In genomic region chr11:75136666-75137398, GRCm38 (mm10) we compare ENCODE assay signal across 7 mouse cellular contexts. TPM values are rescaled to one million over a fixed set of nuclear protein-coding genes. Genes with fewer than 3 reads are reported as not detected.
DNase-seq lines count a peak whose midpoint lies in the region; ATAC-seq and TF ChIP-seq lines count a peak whose summit lies in the region.

No protein-coding gene starts in this region.

- peak; percentile 50 for DNase-seq in CD4-positive, CD25-positive, alpha-beta regulatory T cell, adult 2 months (ENCODE audit: low read depth, low spot score)
- DNase-seq in adipocyte (ENCODE audit: low spot score) = peak; percentile 45
- peak; percentile 43 for DNase-seq in heart, postnatal 4 days
- peak; percentile 37 for DNase-seq in lung, adult 2 months
- no peak for DNase-seq in midbrain, embryonic 10.5 days (ENCODE audit: low spot score)
- DNase-seq in urinary bladder, postnatal 10 days (ENCODE audit: low spot score) = no peak

- peaks cover 50% of the 10 kb centered on the region for H3K4me1 ChIP-seq in lung, adult 2 months (ENCODE audit: control insufficient read depth, insufficient read depth, low read length)
- H3K4me1 ChIP-seq in midbrain, embryonic 10.5 days = peaks cover 15% of the 10 kb centered on the region
- peaks cover 36% of the 10 kb centered on the region for H3K4me1 ChIP-seq in forebrain, embryonic 13.5 days

- WGBS in lung, adult 2 months = 11% methylated on average over 5 of the region's 5 CpGs
- WGBS in midbrain, embryonic 10.5 days = 68% methylated on average over 5 of the region's 5 CpGs
- 79% methylated on average over 5 of the region's 5 CpGs for WGBS in forebrain, embryonic 13.5 days

- no peaks in the 10 kb centered on the region for H3K9me3 ChIP-seq in midbrain, embryonic 10.5 days (replicated peaks)
- H3K9me3 ChIP-seq in forebrain, embryonic 13.5 days (replicated peaks) = no peaks in the 10 kb centered on the region

- H3K27ac ChIP-seq in midbrain, embryonic 10.5 days (replicated peaks) = no peak overlapping the region
- no peak overlapping the region for H3K27ac ChIP-seq in forebrain, embryonic 13.5 days

- no peak overlapping the region for H3K4me2 ChIP-seq in forebrain, embryonic 13.5 days

- H3K9ac ChIP-seq in forebrain, embryonic 13.5 days = no peak overlapping the region

- no peak for TF ChIP-seq CTCF in lung, adult 2 months (IDR thresholded peaks at IDR 0.05; ENCODE audit: insufficient read depth, low read length)

- H3K27me3 ChIP-seq in midbrain, embryonic 10.5 days (ENCODE audit: low read depth, poor library complexity, severe bottlenecking) = no peaks in the 10 kb centered on the region
- no peaks in the 10 kb centered on the region for H3K27me3 ChIP-seq in forebrain, embryonic 13.5 days

- no peak for ATAC-seq in forebrain, embryonic 13.5 days

- H3K36me3 ChIP-seq in midbrain, embryonic 10.5 days = peaks cover 25% of the 10 kb centered on the region
- peaks cover 15% of the 10 kb centered on the region; the same call in 1 of the 2 replicates for H3K36me3 ChIP-seq in forebrain, embryonic 13.5 days (ENCODE audit: poor library complexity, severe bottlenecking)

- H3K4me3 ChIP-seq in lung, adult 2 months (replicated peaks; ENCODE audit: extremely low read depth, low read depth, low read length) = no peak overlapping the region
- no peak overlapping the region for H3K4me3 ChIP-seq in midbrain, embryonic 10.5 days
- H3K4me3 ChIP-seq in forebrain, embryonic 13.5 days = no peak overlapping the region

- no peak for TF ChIP-seq POLR2A in lung, adult 2 months (IDR thresholded peaks at IDR 0.05; ENCODE audit: borderline replicate concordance, extremely low read depth, low read depth, low read length)

RNA-seq across cellular contexts. Expression of gene Hic1, which starts 32.5 kb away (rescaled TPM):
- total RNA-seq in heart, postnatal 4 days (2021) = 10 to 100 TPM; 42.6 to 49.5 TPM
- 21.4 and 33.8 TPM in 2 replicates for polyA plus RNA-seq in lung, adult 2 months (2012; rRNA removed)
- 0.32 and 0.57 TPM in 2 replicates for polyA plus RNA-seq in midbrain, embryonic 10.5 days (2016; fragmentation: Nextera tagmentation; extraction: Ambion mirVana)
- polyA plus RNA-seq in forebrain, embryonic 13.5 days (2015; fragmentation: Nextera tagmentation; extraction: Ambion mirVana) = 1.2 and 1.5 TPM in 2 replicates

RNA-seq across cellular contexts. Expression of gene Ovca2, which starts 41.8 kb away (rescaled TPM):
- total RNA-seq in heart, postnatal 4 days (2021) = 1 to 10 TPM; 8.1 to 8.7 TPM
- polyA plus RNA-seq in lung, adult 2 months (2012; rRNA removed) = 15.3 and 21.1 TPM in 2 replicates
- polyA plus RNA-seq in midbrain, embryonic 10.5 days (2016; fragmentation: Nextera tagmentation; extraction: Ambion mirVana) = 33.5 and 37.6 TPM in 2 replicates
- 22.8 and 25.1 TPM in 2 replicates for polyA plus RNA-seq in forebrain, embryonic 13.5 days (2015; fragmentation: Nextera tagmentation; extraction: Ambion mirVana)

RNA-seq across cellular contexts. Expression of gene Dph1, which starts 54.2 kb away (rescaled TPM):
- 10 to 100 TPM; 15.0 to 17.4 TPM for total RNA-seq in heart, postnatal 4 days (2021)
- polyA plus RNA-seq in lung, adult 2 months (2012; rRNA removed) = 21.0 and 25.7 TPM in 2 replicates
- 25.4 and 27.3 TPM in 2 replicates for polyA plus RNA-seq in midbrain, embryonic 10.5 days (2016; fragmentation: Nextera tagmentation; extraction: Ambion mirVana)
- 13.9 and 15.8 TPM in 2 replicates for polyA plus RNA-seq in forebrain, embryonic 13.5 days (2015; fragmentation: Nextera tagmentation; extraction: Ambion mirVana)

RNA-seq across cellular contexts. Expression of gene Rtn4rl1, which starts 56.8 kb away (rescaled TPM):
- total RNA-seq in heart, postnatal 4 days (2021) = 10 to 100 TPM; 20.3 to 23.2 TPM
- 11.6 and 12.5 TPM in 2 replicates for polyA plus RNA-seq in lung, adult 2 months (2012; rRNA removed)
- polyA plus RNA-seq in midbrain, embryonic 10.5 days (2016; fragmentation: Nextera tagmentation; extraction: Ambion mirVana) = 2.3 and 3.0 TPM in 2 replicates
- 2.2 and 2.6 TPM in 2 replicates for polyA plus RNA-seq in forebrain, embryonic 13.5 days (2015; fragmentation: Nextera tagmentation; extraction: Ambion mirVana)

Comparison
In these comparisons a context has a peak if more than half of its experiments do, and no peak if none do; other contexts are left out.
1. DNase-seq: peak in CD4-positive, CD25-positive, alpha-beta regulatory T cell, adult 2 months (single experiment), adipocyte (single experiment), heart, postnatal 4 days (single experiment) and lung, adult 2 months (single experiment); none in midbrain, embryonic 10.5 days (single experiment) and urinary bladder, postnatal 10 days (single experiment).